Mouse (Mus musculus) forebrain, embryonic 15.5 days (tissue): ENCODE results near the gene Omg. TPM values are rescaled to one million over a fixed set of nuclear protein-coding genes. Genes with fewer than 3 reads are reported as not detected.

Experiments
- ATAC-seq: fragments of 200-750 bp; cut with Nextera tagmentation; replicated peaks from 2 replicates; pipeline ENCODE4 v1.8.0; 2017; ENCODE audit warnings: mild to moderate bottlenecking, moderate TSS enrichment, moderate library complexity
- H3K27ac ChIP-seq: fragments of 300-500 bp; sonication (generic); replicated peaks from 2 replicates; pipeline ENCODE4 v1.5.1; 2015; ENCODE audit warnings: mild to moderate bottlenecking, inconsistent platforms
- H3K27me3 ChIP-seq: fragments of 300-500 bp; sonication (generic); 2 replicates; pipeline ENCODE4 v1.6.1; 2015; ENCODE audit warnings: inconsistent platforms
- H3K36me3 ChIP-seq: fragments of 300-500 bp; sonication (generic); 2 replicates; pipeline ENCODE4 v1.6.1; 2015; ENCODE audit warnings: mild to moderate bottlenecking, inconsistent platforms
- H3K4me1 ChIP-seq: fragments of 300-500 bp; sonication (generic); 2 replicates; pipeline ENCODE4 v1.6.1; 2015; ENCODE audit warnings: inconsistent platforms
- H3K4me2 ChIP-seq: fragments of 300-500 bp; sonication (generic); replicated peaks from 2 replicates; pipeline ENCODE4 v1.6.1; 2015; ENCODE audit warnings: mild to moderate bottlenecking, inconsistent platforms
- H3K4me3 ChIP-seq: fragments of 300-500 bp; sonication (generic); 2 replicates; pipeline ENCODE4 v1.5.1; 2015; ENCODE audit warnings: mild to moderate bottlenecking, inconsistent platforms
- H3K9ac ChIP-seq: fragments of 300-500 bp; sonication (generic); replicated peaks from 2 replicates; pipeline ENCODE4 v1.6.1; 2015; ENCODE audit warnings: mild to moderate bottlenecking, inconsistent platforms
- H3K9me3 ChIP-seq: fragments of 300-500 bp; sonication (generic); 2 replicates; pipeline ENCODE4 v1.6.1; 2016; ENCODE audit warnings: inconsistent platforms
- WGBS: fragments of 180-500 bp; shearing (Covaris S2); methylation state at CpG from one replicate; pipeline ENCODE4 v1.1.7; 2015; ENCODE audit warnings: mixed read lengths; 5-methylcytosine and 5-hydroxymethylcytosine counted together
- polyA plus RNA-seq: library from polyadenylated mRNA; unstranded; fragments of >200 nt; fragmentation: Nextera tagmentation; extraction: Ambion mirVana; gene quantifications from 2 replicates; pipeline ENCODE4 v1.2.1, GENCODE M21; 2015

Omg gene
- polyA plus RNA-seq, 1 experiment from 2014 or later, result 3.0 TPM

DNA sequence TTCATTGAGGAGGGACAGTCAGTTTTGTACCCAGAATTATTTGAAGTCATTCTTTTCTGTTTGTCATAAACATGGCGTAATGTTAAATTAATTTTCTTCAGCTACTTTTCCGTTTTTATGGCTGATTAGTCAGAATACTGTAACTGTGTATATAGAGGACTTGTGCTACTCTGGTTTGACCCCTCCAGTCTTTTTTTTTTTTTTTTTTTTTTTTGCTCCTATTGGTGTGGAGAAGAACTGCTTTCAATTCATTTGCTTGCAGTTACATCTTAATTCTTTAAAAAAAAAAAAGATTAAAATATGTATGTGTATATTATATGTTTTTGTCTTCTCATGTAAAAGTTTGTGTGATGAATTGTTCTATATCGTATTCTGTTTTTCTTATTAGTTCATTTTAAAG lies 8.1 kb upstream of the Omg start:
- H3K27ac ChIP-seq, result no peak overlapping the region
- no peaks in the 10 kb centered on the region for H3K36me3 ChIP-seq
- no peaks in the 10 kb centered on the region for H3K9me3 ChIP-seq
- H3K4me2 ChIP-seq, result no peak overlapping the region
- WGBS, result 96% methylated on average over 3 of the region's 3 CpGs
- no peaks in the 10 kb centered on the region for H3K27me3 ChIP-seq
- H3K4me1 ChIP-seq, result no peaks in the 10 kb centered on the region
- no peak for ATAC-seq
- H3K9ac ChIP-seq, result no peak overlapping the region
- no peak overlapping the region for H3K4me3 ChIP-seq

DNA sequence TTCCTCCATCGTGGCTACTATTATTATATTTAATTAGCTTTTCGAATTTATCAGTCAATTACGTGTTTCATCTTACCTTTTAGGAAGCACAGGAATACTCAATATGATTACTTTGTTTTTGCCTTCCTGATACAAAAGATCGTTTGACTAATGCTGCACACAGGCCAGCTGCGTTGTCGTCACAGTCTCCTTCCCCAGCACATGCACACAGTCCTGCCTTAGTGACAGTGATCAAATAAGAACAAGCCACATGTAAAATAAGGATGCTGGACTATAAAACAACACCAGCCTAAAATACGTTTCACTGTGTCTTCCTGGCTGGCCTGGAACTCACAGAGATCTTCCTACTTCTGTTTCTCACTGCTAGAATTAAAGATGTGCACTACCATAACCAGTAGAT lies 622 bp upstream of the Omg start:
- H3K9ac ChIP-seq, result no peak overlapping the region
- H3K9me3 ChIP-seq, result no peaks in the 10 kb centered on the region
- no peak overlapping the region for H3K4me3 ChIP-seq
- no peak for ATAC-seq
- H3K27ac ChIP-seq, result no peak overlapping the region
- no peak overlapping the region for H3K4me2 ChIP-seq
- WGBS, result 54% methylated on average over 7 of the region's 7 CpGs
- H3K36me3 ChIP-seq, result no peaks in the 10 kb centered on the region
- H3K4me1 ChIP-seq, result peaks cover 16% of the 10 kb centered on the region
- no peaks in the 10 kb centered on the region for H3K27me3 ChIP-seq

DNA sequence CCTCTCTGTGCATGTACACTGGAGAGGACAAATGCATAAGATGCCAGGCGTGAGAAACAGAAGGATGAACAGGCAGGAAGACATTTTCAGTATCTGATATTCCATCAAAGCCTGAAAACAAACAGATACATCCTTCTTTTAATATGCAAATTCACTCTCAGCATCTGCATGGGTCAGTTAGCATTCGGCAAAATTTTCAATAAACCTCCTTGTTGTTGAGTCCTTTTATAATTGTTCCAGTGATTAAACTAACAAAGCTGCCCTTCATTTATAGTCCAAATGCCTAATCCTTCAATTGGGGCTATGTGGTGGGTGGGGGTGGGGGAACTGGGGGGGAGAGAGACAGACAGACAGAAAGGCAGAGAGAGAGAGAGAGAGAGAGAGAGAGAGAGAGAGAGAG lies 967 bp downstream of the Omg start:
- peaks cover 16% of the 10 kb centered on the region for H3K4me1 ChIP-seq
- no peaks in the 10 kb centered on the region for H3K27me3 ChIP-seq
- peak overlapping the region; percentile 50 for H3K27ac ChIP-seq
- WGBS, result 15% methylated on average over 2 of the region's 2 CpGs
- no peak for ATAC-seq
- peak overlapping the region; percentile 4; the same call in 1 of the 2 replicates for H3K4me2 ChIP-seq
- H3K9ac ChIP-seq, result no peak overlapping the region
- H3K36me3 ChIP-seq, result no peaks in the 10 kb centered on the region
- H3K4me3 ChIP-seq, result no peak overlapping the region
- H3K9me3 ChIP-seq, result no peaks in the 10 kb centered on the region

DNA sequence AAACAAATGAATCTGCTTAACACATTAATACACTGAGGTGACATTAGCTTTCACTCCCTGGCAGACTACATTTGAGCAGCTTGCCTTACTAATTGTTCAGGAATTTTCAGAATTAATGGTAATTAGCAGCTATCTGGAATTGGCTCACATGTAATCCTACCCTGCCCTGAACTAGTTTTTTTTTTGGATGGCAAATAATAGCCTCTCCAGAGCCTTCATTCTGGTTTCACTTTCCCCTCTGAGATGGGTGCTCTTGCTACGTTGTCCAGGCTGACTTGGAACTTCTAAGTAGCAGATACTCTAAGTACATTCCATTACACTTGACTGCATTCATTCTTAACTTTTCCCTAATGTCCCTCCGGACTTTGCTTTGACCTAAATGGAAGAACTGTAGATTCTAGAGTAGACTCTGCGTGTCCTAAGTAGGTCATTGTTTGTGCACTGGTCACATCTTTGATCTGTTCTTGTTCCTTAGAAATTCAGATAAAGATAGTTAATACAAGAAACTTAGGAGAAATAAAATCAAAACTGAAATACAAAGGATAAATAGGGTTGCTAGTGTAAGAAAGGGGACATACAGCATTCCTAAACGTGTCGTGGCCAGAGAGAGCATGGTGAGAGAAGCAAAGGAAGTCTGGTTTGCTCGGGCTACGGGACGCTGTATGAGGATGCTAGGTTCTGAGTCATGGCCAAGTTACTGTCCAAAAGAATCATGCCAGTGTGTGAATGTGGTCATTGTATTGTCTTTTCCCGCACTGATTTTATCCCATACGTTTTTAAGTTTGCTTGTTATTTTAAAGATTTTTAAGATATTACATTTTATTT lies 8.7 kb downstream of the Omg start:
- Histone ChIP-seq H3K4me2 (no peak overlapping the region), H3K9me3 (no peaks in the 10 kb centered on the region), H3K9ac (no peak overlapping the region), H3K27me3 (no peaks in the 10 kb centered on the region), H3K4me1 (peaks cover 13% of the 10 kb centered on the region), H3K4me3 (no peak overlapping the region), H3K27ac (peak overlapping the region; percentile 27; the same call in 1 of the 2 replicates), H3K36me3 (peaks cover 2% of the 10 kb centered on the region; the same call in 1 of the 2 replicates)
- ATAC-seq, result no peak
- WGBS, result 45% methylated on average over 10 of the region's 10 CpGs

DNA sequence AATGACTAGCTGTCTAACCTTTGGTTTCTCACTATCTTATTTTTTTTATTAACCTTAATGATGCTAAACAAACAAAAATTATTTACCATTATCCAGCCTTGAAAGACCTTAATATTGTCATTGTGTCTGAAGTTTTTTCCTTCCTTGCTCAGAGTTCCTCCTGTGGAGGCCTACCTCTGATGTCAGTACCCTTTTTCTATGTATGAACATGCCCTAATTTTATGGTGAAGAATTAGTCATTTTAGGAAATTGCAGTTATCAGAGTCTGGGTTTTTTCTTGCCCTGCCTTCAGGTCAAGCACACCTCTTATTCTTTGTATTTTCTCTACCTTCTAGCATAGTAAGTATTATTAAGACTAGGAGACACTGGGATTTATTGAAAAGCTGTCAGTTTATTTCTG lies 19.2 kb downstream of the Omg start:
- Histone ChIP-seq H3K9ac (no peak overlapping the region), H3K36me3 (peaks cover 13% of the 10 kb centered on the region; the same call in 1 of the 2 replicates), H3K27me3 (no peaks in the 10 kb centered on the region), H3K4me2 (no peak overlapping the region), H3K27ac (no peak overlapping the region), H3K4me1 (no peaks in the 10 kb centered on the region), H3K4me3 (no peak overlapping the region), H3K9me3 (no peaks in the 10 kb centered on the region)
- no peak for ATAC-seq

DNA sequence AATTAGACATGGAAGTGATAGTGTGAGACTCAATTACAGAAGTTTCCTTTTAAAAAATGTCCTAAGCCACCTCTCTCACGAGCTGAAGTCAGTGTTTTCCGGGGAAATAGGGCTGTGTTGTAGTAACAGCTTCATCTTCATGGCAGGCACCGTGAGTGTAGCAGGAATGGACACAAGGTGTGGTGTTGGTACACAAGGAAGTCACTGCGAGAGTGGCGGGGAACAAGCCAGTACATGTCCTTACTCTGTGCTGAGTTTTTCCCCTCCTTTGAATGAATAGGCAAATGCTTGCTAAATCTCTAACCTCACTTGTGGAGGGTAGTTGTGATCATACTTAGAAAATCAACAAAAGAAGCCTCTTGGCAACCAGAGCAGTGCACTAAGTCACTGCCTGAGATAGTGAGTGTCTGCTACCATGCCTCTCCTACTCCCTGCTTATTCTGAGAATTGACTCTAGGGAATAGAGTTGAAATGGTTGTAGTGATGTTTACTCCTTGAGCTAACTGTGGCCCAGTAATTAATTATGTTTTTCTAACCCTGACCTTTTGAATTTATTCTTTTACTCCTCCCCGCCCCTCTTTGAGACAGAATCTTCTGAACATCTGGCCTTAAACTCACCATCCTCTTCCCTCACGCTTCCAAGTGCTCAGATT lies 19.9 kb downstream of the Omg start:
- H3K27ac ChIP-seq, result no peak overlapping the region
- H3K9ac ChIP-seq, result no peak overlapping the region
- no peak overlapping the region for H3K4me3 ChIP-seq
- no peaks in the 10 kb centered on the region for H3K9me3 ChIP-seq
- 89% methylated on average over 7 of the region's 7 CpGs for WGBS
- peaks cover 13% of the 10 kb centered on the region; the same call in 1 of the 2 replicates for H3K36me3 ChIP-seq
- no peak overlapping the region for H3K4me2 ChIP-seq
- ATAC-seq, result no peak
- no peaks in the 10 kb centered on the region for H3K27me3 ChIP-seq
- no peaks in the 10 kb centered on the region for H3K4me1 ChIP-seq

DNA sequence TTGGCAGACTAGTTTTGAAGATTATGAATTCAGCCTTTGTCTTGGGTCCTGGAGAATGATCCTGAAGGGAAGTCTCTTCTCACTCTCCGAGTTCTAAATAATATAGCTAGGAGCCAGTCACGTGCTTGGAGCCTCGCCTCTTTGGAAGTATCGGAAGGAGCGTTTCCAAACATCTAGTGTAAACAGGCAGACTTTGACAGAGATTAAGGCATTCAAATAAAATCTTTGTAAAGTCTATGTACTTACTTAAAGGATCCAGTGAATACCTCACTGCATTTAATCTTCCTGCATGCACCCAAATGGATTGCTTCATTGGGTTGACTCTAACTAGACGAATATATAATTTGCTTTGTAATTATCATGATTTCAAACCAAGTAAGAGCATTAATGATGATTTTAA lies 20.5 kb downstream of the Omg start:
- H3K4me1 ChIP-seq, result no peaks in the 10 kb centered on the region
- no peaks in the 10 kb centered on the region for H3K9me3 ChIP-seq
- H3K4me3 ChIP-seq, result no peak overlapping the region
- H3K9ac ChIP-seq, result no peak overlapping the region
- H3K36me3 ChIP-seq, result peaks cover 14% of the 10 kb centered on the region; the same call in 1 of the 2 replicates
- no peaks in the 10 kb centered on the region for H3K27me3 ChIP-seq
- no peak for ATAC-seq
- H3K4me2 ChIP-seq, result no peak overlapping the region
- H3K27ac ChIP-seq, result no peak overlapping the region
- 88% methylated on average over 6 of the region's 6 CpGs for WGBS

- 80% methylated on average over 1 of the region's 1 CpGs for WGBS
- Histone ChIP-seq H3K4me3 (no peak overlapping the region), H3K9me3 (no peaks in the 10 kb centered on the region), H3K27me3 (no peaks in the 10 kb centered on the region), H3K4me1 (no peaks in the 10 kb centered on the region), H3K36me3 (peaks cover 45% of the 10 kb centered on the region), H3K4me2 (no peak overlapping the region), H3K27ac (no peak overlapping the region), H3K9ac (no peak overlapping the region)
- ATAC-seq, result no peak
Measured at GRCm38 (mm10) chr11:79468097-79468496, 35.8 kb downstream of the Omg start.

DNA sequence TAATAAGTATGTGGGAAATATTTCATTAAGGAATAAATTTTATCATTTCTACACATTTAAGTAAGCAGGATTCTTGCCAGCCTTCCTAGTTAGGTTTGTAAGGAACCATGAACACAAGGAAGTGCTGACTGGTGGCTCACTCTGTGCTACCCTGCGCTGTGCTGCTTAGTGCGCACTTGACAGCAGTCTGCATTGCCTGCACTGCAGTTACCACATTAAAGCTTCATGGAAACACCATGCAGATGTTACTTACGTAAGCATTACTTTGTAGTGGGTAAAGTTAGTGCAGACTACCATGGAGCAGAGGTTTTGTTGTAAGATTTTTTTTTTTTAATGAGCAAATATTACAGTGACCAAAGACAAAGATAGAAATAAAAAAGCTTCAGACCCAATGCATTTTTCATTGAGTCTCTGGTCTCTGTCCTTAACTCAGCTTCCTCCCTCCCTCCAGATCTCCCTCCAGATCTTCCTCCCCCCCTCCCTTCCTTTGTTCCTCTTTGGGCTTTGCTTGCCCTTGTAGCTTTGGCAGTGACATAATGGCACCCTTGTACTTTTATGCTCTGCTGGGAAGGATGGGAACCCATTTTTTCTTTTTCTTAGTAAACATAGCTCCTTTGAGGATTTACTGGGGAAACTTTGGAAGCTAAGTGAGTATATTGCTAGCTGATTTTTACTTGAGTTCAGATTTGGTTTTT lies 43.0 kb downstream of the Omg start:
- ATAC-seq, result no peak
- H3K4me1 ChIP-seq, result no peaks in the 10 kb centered on the region
- H3K9ac ChIP-seq, result no peak overlapping the region
- no peaks in the 10 kb centered on the region for H3K27me3 ChIP-seq
- peaks cover 34% of the 10 kb centered on the region for H3K36me3 ChIP-seq
- no peak overlapping the region for H3K4me3 ChIP-seq
- H3K9me3 ChIP-seq, result no peaks in the 10 kb centered on the region
- H3K27ac ChIP-seq, result no peak overlapping the region
- H3K4me2 ChIP-seq, result no peak overlapping the region
- 92% methylated on average over 3 of the region's 3 CpGs for WGBS

GRCm38 (mm10) chr11:79459846-79460245 lies 44.0 kb downstream of the Omg start:
- Histone ChIP-seq H3K9me3 (no peaks in the 10 kb centered on the region), H3K27me3 (no peaks in the 10 kb centered on the region), H3K4me3 (no peak overlapping the region), H3K36me3 (peaks cover 31% of the 10 kb centered on the region), H3K9ac (no peak overlapping the region), H3K27ac (no peak overlapping the region), H3K4me2 (no peak overlapping the region), H3K4me1 (no peaks in the 10 kb centered on the region)
- ATAC-seq, result no peak
- 88% methylated on average over 4 of the region's 4 CpGs for WGBS

- Histone ChIP-seq H3K4me1 (no peaks in the 10 kb centered on the region), H3K9me3 (no peaks in the 10 kb centered on the region), H3K36me3 (peaks cover 40% of the 10 kb centered on the region), H3K27ac (no peak overlapping the region), H3K4me2 (no peak overlapping the region), H3K4me3 (no peak overlapping the region), H3K9ac (no peak overlapping the region), H3K27me3 (no peaks in the 10 kb centered on the region)
- no peak for ATAC-seq
- WGBS, result 97% methylated on average over 3 of the region's 3 CpGs
Measured at GRCm38 (mm10) chr11:79457928-79458327, 46.0 kb downstream of the Omg start.

DNA sequence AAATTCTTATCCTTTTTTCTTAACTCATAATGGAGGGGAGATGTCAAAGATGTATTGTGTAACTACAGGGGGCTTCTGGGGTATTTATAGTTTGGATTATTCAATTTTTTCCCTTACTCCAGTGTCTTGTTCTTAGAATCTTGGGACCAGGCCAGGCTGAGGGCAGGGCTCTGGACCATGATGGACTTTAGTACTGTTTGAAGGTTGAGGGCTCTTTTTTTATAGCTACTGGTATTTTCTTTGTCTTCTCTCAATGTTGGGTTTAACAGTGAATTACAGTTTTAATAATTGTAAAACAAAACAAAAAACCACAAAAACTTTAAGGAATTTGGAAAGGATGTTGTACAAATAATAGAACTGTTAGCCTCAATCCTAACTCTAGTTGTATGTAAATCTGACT lies 50.9 kb downstream of the Omg start:
- Histone ChIP-seq H3K27me3 (no peaks in the 10 kb centered on the region), H3K36me3 (peaks cover 44% of the 10 kb centered on the region), H3K4me2 (no peak overlapping the region), H3K9ac (no peak overlapping the region), H3K27ac (no peak overlapping the region), H3K9me3 (no peaks in the 10 kb centered on the region), H3K4me1 (no peaks in the 10 kb centered on the region), H3K4me3 (no peak overlapping the region)
- no peak for ATAC-seq
